ENCODE assay signal across 15 mouse cellular contexts in genomic region chr6:7741721-7742120, GRCm38 (mm10). TPM values are rescaled to one million over a fixed set of nuclear protein-coding genes. Genes with fewer than 3 reads are reported as not detected.
DNase-seq lines count a peak whose midpoint lies in the region; TF ChIP-seq lines count a peak whose summit lies in the region.
"Had no signal": no experiment of that assay in that cellular context is flagged by ENCODE, and none has a peak within 500 bp of the region (broad histone marks: within the 10 kb centered on the region; RNA-seq: fewer than 3 reads in every experiment).

No protein-coding gene starts in this region.

- DNase-seq in cerebellum, postnatal 10 days: peak; percentile 9 to 15
- DNase-seq in cerebellum, adult 18-20 months: no peak
- DNase-seq in lung, postnatal 14 days: peak; percentile 8
- DNase-seq in lung, postnatal 25 days (ENCODE audit: low spot score): no peak
- DNase-seq in MN1 (ENCODE audit: low spot score): peak; percentile 7
- peak; percentile 21 for DNase-seq in brain, embryonic 14.5 days (ENCODE audit: low read depth)
- no peak for DNase-seq in heart, adult 11 months
- DNase-seq: cerebellum, adult 11-12 months; cerebellum, postnatal 25 days; gastrocnemius, postnatal 36 days; heart, postnatal 10 days; liver; retina, postnatal 1 day; right cerebral cortex, postnatal 14 days; thymus, postnatal 4 days had no signal

- no peak for TF ChIP-seq CTCF in brain, embryonic 14.5 days (IDR thresholded peaks at IDR 0.05; ENCODE audit: borderline replicate concordance, extremely low read depth, insufficient read depth, insufficient read length)

- TF ChIP-seq POLR2A in brain, embryonic 14.5 days (IDR thresholded peaks at IDR 0.05; ENCODE audit: borderline replicate concordance, extremely low read depth, insufficient read depth, insufficient read length, poor library complexity, severe bottlenecking): no peak

RNA-seq across cellular contexts. Expression of gene Asns, which starts 48.7 kb away (rescaled TPM):
- polyA plus RNA-seq in brain, embryonic 14.5 days (2012; rRNA removed): 27.5 and 35.1 TPM in 2 replicates

Comparison
In these comparisons a context has a peak if more than half of its experiments do, and no peak if none do; other contexts are left out.
1. DNase-seq: peak in cerebellum, postnatal 10 days (2 of 2), lung, postnatal 14 days (single experiment), MN1 (single experiment) and brain, embryonic 14.5 days (single experiment); none in cerebellum, adult 18-20 months (0 of 2), lung, postnatal 25 days (single experiment) and heart, adult 11 months (single experiment).